Mouse (Mus musculus): ENCODE measurements at regions not wholly inside any gene's neighbourhood (a gene's known extent, or its start where the extent isn't known, plus 50 kb on each side); places are given as distances from the start of the nearest gene placed in this dataset.

GRCm38 (mm10) chr1:13424524-13424923 lies 2010.6 kb downstream of the A830018L16Rik start:
- Histone ChIP-seq H3K27ac (replicated peaks) (no peak overlapping the region), H3K4me1 (replicated peaks) (peaks cover 12% of the 10 kb centered on the region; the same call in 1 of the 2 replicates), H3K4me2 (no peak overlapping the region), H3K9ac (no peak overlapping the region), H3K4me3 (replicated peaks) (no peak overlapping the region), H3K27me3 (no peaks in the 10 kb centered on the region), H3K9me3 (replicated peaks) (no peaks in the 10 kb centered on the region), H3K36me3 (replicated peaks) (no peaks in the 10 kb centered on the region)
- no peak for ATAC-seq (ENCODE audit: insufficient read depth)

- Histone ChIP-seq H3K4me1 (replicated peaks) (peaks cover 12% of the 10 kb centered on the region; the same call in 1 of the 2 replicates), H3K27ac (replicated peaks) (no peak overlapping the region), H3K4me2 (peak overlapping the region; percentile 74), H3K9ac (no peak overlapping the region), H3K36me3 (replicated peaks) (no peaks in the 10 kb centered on the region), H3K27me3 (no peaks in the 10 kb centered on the region), H3K9me3 (replicated peaks) (no peaks in the 10 kb centered on the region), H3K4me3 (replicated peaks) (peak overlapping the region; percentile 52)
- no peak for ATAC-seq (ENCODE audit: insufficient read depth)
- WGBS (ENCODE audit: insufficient replicate concordance), result 22% methylated on average over 9 of the region's 9 CpGs
Measured at GRCm38 (mm10) chr1:13425601-13426327, 2011.9 kb downstream of the A830018L16Rik start.

GRCm38 (mm10) chr1:13426328-13427067 lies 2012.6 kb downstream of the A830018L16Rik start:
- peak overlapping the region; percentile 2 for H3K9ac ChIP-seq
- peak overlapping the region; percentile 52 for H3K4me3 ChIP-seq (replicated peaks)
- H3K9me3 ChIP-seq (replicated peaks), result no peaks in the 10 kb centered on the region
- no peaks in the 10 kb centered on the region for H3K36me3 ChIP-seq (replicated peaks)
- WGBS (ENCODE audit: insufficient replicate concordance), result 5% methylated on average over 30 of the region's 30 CpGs
- peaks cover 12% of the 10 kb centered on the region; the same call in 1 of the 2 replicates for H3K4me1 ChIP-seq (replicated peaks)
- ATAC-seq (ENCODE audit: insufficient read depth), result 0 out of 2 replicates have a peak, but pooled peaks have one; percentile 65
- H3K27me3 ChIP-seq, result no peaks in the 10 kb centered on the region
- peak overlapping the region; percentile 74 for H3K4me2 ChIP-seq
- no peak overlapping the region for H3K27ac ChIP-seq (replicated peaks)

- Histone ChIP-seq H3K4me1 (replicated peaks) (peaks cover 12% of the 10 kb centered on the region; the same call in 1 of the 2 replicates), H3K9me3 (replicated peaks) (no peaks in the 10 kb centered on the region), H3K4me3 (replicated peaks) (peak overlapping the region; percentile 52), H3K36me3 (replicated peaks) (no peaks in the 10 kb centered on the region), H3K4me2 (peak overlapping the region; percentile 74), H3K27me3 (no peaks in the 10 kb centered on the region), H3K27ac (replicated peaks) (no peak overlapping the region), H3K9ac (peak overlapping the region; percentile 2; the same call in 1 of the 2 replicates)
- WGBS (ENCODE audit: insufficient replicate concordance), result 53% methylated on average over 5 of the region's 5 CpGs
- no peak for ATAC-seq (ENCODE audit: insufficient read depth)
Measured at GRCm38 (mm10) chr1:13427068-13427434, 2013.1 kb downstream of the A830018L16Rik start.

GRCm38 (mm10) chr1:13427501-13428207 lies 2013.7 kb downstream of the A830018L16Rik start:
- Histone ChIP-seq H3K9ac (no peak overlapping the region), H3K36me3 (replicated peaks) (no peaks in the 10 kb centered on the region), H3K9me3 (replicated peaks) (no peaks in the 10 kb centered on the region), H3K27ac (replicated peaks) (no peak overlapping the region), H3K27me3 (no peaks in the 10 kb centered on the region), H3K4me1 (replicated peaks) (peaks cover 12% of the 10 kb centered on the region; the same call in 1 of the 2 replicates), H3K4me2 (peak overlapping the region; percentile 74; the same call in 1 of the 2 replicates), H3K4me3 (replicated peaks) (no peak overlapping the region)
- ATAC-seq (ENCODE audit: insufficient read depth), result no peak
- 45% methylated on average over 11 of the region's 11 CpGs for whole genome bisulfite sequencing (ENCODE audit: insufficient replicate concordance)

- H3K27me3 ChIP-seq, result no peaks in the 10 kb centered on the region
- 70% methylated on average over 6 of the region's 6 CpGs for WGBS (ENCODE audit: insufficient replicate concordance)
- no peak overlapping the region for H3K4me2 ChIP-seq
- no peak overlapping the region for H3K9ac ChIP-seq
- no peak overlapping the region for H3K27ac ChIP-seq (replicated peaks)
- H3K4me1 ChIP-seq (replicated peaks), result no peaks in the 10 kb centered on the region
- H3K36me3 ChIP-seq (replicated peaks), result no peaks in the 10 kb centered on the region
- no peaks in the 10 kb centered on the region for H3K9me3 ChIP-seq (replicated peaks)
- ATAC-seq (ENCODE audit: insufficient read depth), result no peak
- no peak overlapping the region for H3K4me3 ChIP-seq (replicated peaks)
Measured at GRCm38 (mm10) chr1:13437747-13438394, 2024.0 kb downstream of the A830018L16Rik start.

GRCm38 (mm10) chr1:13442366-13442765 lies 2028.5 kb downstream of the A830018L16Rik start:
- no peak overlapping the region for H3K4me2 ChIP-seq
- ATAC-seq (ENCODE audit: insufficient read depth), result no peak
- H3K27me3 ChIP-seq, result no peaks in the 10 kb centered on the region
- no peaks in the 10 kb centered on the region for H3K36me3 ChIP-seq (replicated peaks)
- no peak overlapping the region for H3K9ac ChIP-seq
- WGBS (ENCODE audit: insufficient replicate concordance), result 50% methylated on average over 6 of the region's 6 CpGs
- no peaks in the 10 kb centered on the region for H3K4me1 ChIP-seq (replicated peaks)
- H3K4me3 ChIP-seq (replicated peaks), result no peak overlapping the region
- H3K27ac ChIP-seq (replicated peaks), result no peak overlapping the region
- H3K9me3 ChIP-seq (replicated peaks), result no peaks in the 10 kb centered on the region

- Histone ChIP-seq H3K27ac (replicated peaks) (no peak overlapping the region), H3K4me3 (replicated peaks) (no peak overlapping the region), H3K27me3 (no peaks in the 10 kb centered on the region), H3K9ac (no peak overlapping the region), H3K4me2 (no peak overlapping the region), H3K9me3 (replicated peaks) (no peaks in the 10 kb centered on the region), H3K4me1 (replicated peaks) (no peaks in the 10 kb centered on the region), H3K36me3 (replicated peaks) (no peaks in the 10 kb centered on the region)
- 20% methylated on average over 2 of the region's 2 CpGs for WGBS (ENCODE audit: insufficient replicate concordance)
- ATAC-seq (ENCODE audit: insufficient read depth), result no peak
Measured at GRCm38 (mm10) chr1:13454534-13454933, 2040.6 kb downstream of the A830018L16Rik start.

GRCm38 (mm10) chr1:13455572-13455971 lies 2041.7 kb downstream of the A830018L16Rik start:
- H3K27me3 ChIP-seq, result no peaks in the 10 kb centered on the region
- no peaks in the 10 kb centered on the region for H3K36me3 ChIP-seq (replicated peaks)
- WGBS (ENCODE audit: insufficient replicate concordance), result 61% methylated on average over 3 of the region's 3 CpGs
- no peak overlapping the region for H3K4me2 ChIP-seq
- H3K4me3 ChIP-seq (replicated peaks), result no peak overlapping the region
- no peak overlapping the region for H3K27ac ChIP-seq (replicated peaks)
- no peak overlapping the region for H3K9ac ChIP-seq
- H3K4me1 ChIP-seq (replicated peaks), result no peaks in the 10 kb centered on the region
- ATAC-seq (ENCODE audit: insufficient read depth), result no peak
- no peaks in the 10 kb centered on the region for H3K9me3 ChIP-seq (replicated peaks)

GRCm38 (mm10) chr1:13464311-13464710 lies 2050.4 kb downstream of the A830018L16Rik start:
- no peaks in the 10 kb centered on the region for H3K36me3 ChIP-seq (replicated peaks)
- H3K9me3 ChIP-seq (replicated peaks), result no peaks in the 10 kb centered on the region
- no peaks in the 10 kb centered on the region for H3K27me3 ChIP-seq
- no peak overlapping the region for H3K9ac ChIP-seq
- H3K27ac ChIP-seq (replicated peaks), result no peak overlapping the region
- no peak overlapping the region for H3K4me3 ChIP-seq (replicated peaks)
- no peaks in the 10 kb centered on the region for H3K4me1 ChIP-seq (replicated peaks)
- ATAC-seq (ENCODE audit: insufficient read depth), result no peak
- no peak overlapping the region for H3K4me2 ChIP-seq
- 79% methylated on average over 1 of the region's 1 CpGs for WGBS (ENCODE audit: insufficient replicate concordance)

All from liver, embryonic 15.5 days (tissue).